Mouse (Mus musculus) spleen, adult 2 months (tissue): ENCODE measurements around the gene Jak1.

Experiments
- CTCF ChIP-seq: fragments of 200-500 bp; IDR thresholded peaks from 2 replicates; pipeline ENCODE4 v1.5.1; 2011; ENCODE audit warnings: mild to moderate bottlenecking, inconsistent platforms; ENCODE audit not compliant: insufficient read depth, insufficient read length, insufficient replicate concordance; ENCODE audit errors: extremely low read depth
- POLR2A ChIP-seq: fragments of 200-500 bp; IDR thresholded peaks from 2 replicates; pipeline ENCODE4 v1.6.1; 2011; ENCODE audit warnings: low read depth, low read length, inconsistent platforms

- TF ChIP-seq CTCF (no peak), POLR2A (no peak)
Measured at GRCm38 (mm10) chr4:101252016-101252415, 13.1 kb downstream of the Jak1 start.
